Comparison of ENCODE assay signal across 15 mouse cellular contexts in genomic region chr8:70644065-70644464, GRCm38 (mm10). TPM values are rescaled to one million over a fixed set of nuclear protein-coding genes. Genes with fewer than 3 reads are reported as not detected.
DNase-seq lines count a peak whose midpoint lies in the region; ATAC-seq and TF ChIP-seq lines count a peak whose summit lies in the region.
"Had no signal": no experiment of that assay in that cellular context is flagged by ENCODE, and none has a peak within 500 bp of the region (broad histone marks: within the 10 kb centered on the region; RNA-seq: fewer than 3 reads in every experiment).

No protein-coding gene starts in this region.

- 81% methylated on average over 2 of the region's 2 CpGs for WGBS in kidney, embryonic 16.5 days
- 86% methylated on average over 2 of the region's 2 CpGs for WGBS in liver, postnatal 0 days (ENCODE audit: insufficient replicate concordance)
- 73% methylated on average over 2 of the region's 2 CpGs for WGBS in forebrain, embryonic 16.5 days
- 85% methylated on average over 2 of the region's 2 CpGs for WGBS in forebrain, embryonic 11.5 days

- H3K9ac ChIP-seq in kidney, embryonic 16.5 days (replicated peaks; ENCODE audit: low read length), result no peak overlapping the region
- H3K9ac ChIP-seq in liver, postnatal 0 days (replicated peaks), result no peak overlapping the region
- H3K9ac ChIP-seq in forebrain, embryonic 16.5 days (replicated peaks; ENCODE audit: low read depth, low read length), result no peak overlapping the region
- no peak overlapping the region for H3K9ac ChIP-seq in forebrain, embryonic 11.5 days (ENCODE audit: low read length)
- H3K9ac ChIP-seq: stomach, embryonic 15.5 days had no signal

- peaks cover 1% of the 10 kb centered on the region; the same call in 1 of the 2 replicates for H3K36me3 ChIP-seq in kidney, embryonic 16.5 days (ENCODE audit: insufficient read depth, low read length)
- H3K36me3 ChIP-seq in G1E (replicated peaks), result peaks cover 9% of the 10 kb centered on the region
- H3K36me3 ChIP-seq in liver, postnatal 0 days (replicated peaks; ENCODE audit: insufficient read depth, low read length), result no peaks in the 10 kb centered on the region
- no peaks in the 10 kb centered on the region for H3K36me3 ChIP-seq in forebrain, embryonic 16.5 days (ENCODE audit: control insufficient read depth, insufficient read depth)
- no peaks in the 10 kb centered on the region; the same call in 1 of the 2 replicates for H3K36me3 ChIP-seq in forebrain, embryonic 11.5 days (ENCODE audit: control insufficient read depth, insufficient read depth, low read length)
- H3K36me3 ChIP-seq: stomach, embryonic 15.5 days had no signal

- no peak for TF ChIP-seq EP300 in liver, postnatal 0 days (IDR thresholded peaks at IDR 0.05; ENCODE audit: low read depth)

- intact Hi-C loops in left cerebral cortex, postnatal 14 days (cut with DNase I), result no loop called here

- no peak overlapping the region for H3K27ac ChIP-seq in kidney, embryonic 16.5 days (ENCODE audit: low read length)
- H3K27ac ChIP-seq in liver, postnatal 0 days (ENCODE audit: low read depth), result no peak overlapping the region
- H3K27ac ChIP-seq in forebrain, embryonic 16.5 days (ENCODE audit: low read length), result no peak overlapping the region
- no peak overlapping the region for H3K27ac ChIP-seq in forebrain, embryonic 11.5 days (ENCODE audit: low read depth, low read length)
- H3K27ac ChIP-seq: embryonic facial prominence, embryonic 10.5 days; hindbrain, embryonic 10.5 days; stomach, embryonic 15.5 days had no signal

- no peak overlapping the region for H3K4me2 ChIP-seq in kidney, embryonic 16.5 days (replicated peaks; ENCODE audit: low read depth, low read length)
- no peak overlapping the region for H3K4me2 ChIP-seq in liver, postnatal 0 days (ENCODE audit: low read depth, low read length)
- no peak overlapping the region for H3K4me2 ChIP-seq in forebrain, embryonic 16.5 days (ENCODE audit: low read length)
- no peak overlapping the region for H3K4me2 ChIP-seq in forebrain, embryonic 11.5 days (ENCODE audit: low read depth, low read length, severe bottlenecking)
- H3K4me2 ChIP-seq: stomach, embryonic 15.5 days had no signal

- peak; percentile 47 for DNase-seq in kidney, adult 18-20 months
- DNase-seq in 416B (ENCODE audit: low read depth), result peak; percentile 57
- no peak for DNase-seq in G1E (ENCODE audit: low spot score)
- DNase-seq in liver, postnatal 0 days, result peak; percentile 62
- no peak for DNase-seq in left cerebral cortex, postnatal 14 days (ENCODE audit: low spot score in 2 of 2)
- no peak for DNase-seq in forebrain, embryonic 11.5 days (ENCODE audit: low spot score)

- H3K4me1 ChIP-seq in kidney, embryonic 16.5 days (ENCODE audit: insufficient read depth, low read length), result peaks cover 36% of the 10 kb centered on the region
- H3K4me1 ChIP-seq in G1E (ENCODE audit: insufficient read depth, low read depth, low read length), result peaks cover 22% of the 10 kb centered on the region
- H3K4me1 ChIP-seq in liver, postnatal 0 days (ENCODE audit: insufficient read depth), result peaks cover 37% of the 10 kb centered on the region
- peaks cover 4% of the 10 kb centered on the region; the same call in 1 of the 2 replicates for H3K4me1 ChIP-seq in forebrain, embryonic 16.5 days (replicated peaks; ENCODE audit: control insufficient read depth, insufficient read depth, low read length)
- no peaks in the 10 kb centered on the region for H3K4me1 ChIP-seq in forebrain, embryonic 11.5 days (replicated peaks; ENCODE audit: control insufficient read depth, insufficient read depth, low read length)

- no peaks in the 10 kb centered on the region for H3K9me3 ChIP-seq in kidney, embryonic 16.5 days (ENCODE audit: low read length)
- no peaks in the 10 kb centered on the region for H3K9me3 ChIP-seq in G1E (replicated peaks)
- H3K9me3 ChIP-seq in liver, postnatal 0 days (ENCODE audit: low read length), result no peaks in the 10 kb centered on the region
- no peaks in the 10 kb centered on the region for H3K9me3 ChIP-seq in forebrain, embryonic 16.5 days (ENCODE audit: control insufficient read depth, low read length)
- H3K9me3 ChIP-seq in forebrain, embryonic 11.5 days (ENCODE audit: control insufficient read depth, low read length), result no peaks in the 10 kb centered on the region
- H3K9me3 ChIP-seq: embryonic facial prominence, embryonic 10.5 days; hindbrain, embryonic 10.5 days; megakaryocyte, embryonic 14.5 days; stomach, embryonic 15.5 days had no signal

- no peaks in the 10 kb centered on the region for H3K27me3 ChIP-seq in kidney, embryonic 16.5 days (ENCODE audit: insufficient read depth, low read length)
- H3K27me3 ChIP-seq in G1E (ENCODE audit: insufficient read depth, low read length), result peaks cover 10% of the 10 kb centered on the region; the same call in 1 of the 2 replicates
- no peaks in the 10 kb centered on the region for H3K27me3 ChIP-seq in liver, postnatal 0 days (ENCODE audit: insufficient read depth, low read length)
- no peaks in the 10 kb centered on the region for H3K27me3 ChIP-seq in forebrain, embryonic 16.5 days (replicated peaks; ENCODE audit: control insufficient read depth, insufficient read depth, low read length)
- H3K27me3 ChIP-seq in forebrain, embryonic 11.5 days (ENCODE audit: control insufficient read depth, insufficient read depth, low read length), result no peaks in the 10 kb centered on the region
- H3K27me3 ChIP-seq: megakaryocyte, embryonic 14.5 days; Patski; stomach, embryonic 15.5 days had no signal

- H3K4me3 ChIP-seq in kidney, embryonic 16.5 days (ENCODE audit: low read length), result no peak overlapping the region
- no peak overlapping the region for H3K4me3 ChIP-seq in G1E (ENCODE audit: low read depth, low read length)
- H3K4me3 ChIP-seq in liver, postnatal 0 days (ENCODE audit: low read depth, low read length), result no peak overlapping the region
- H3K4me3 ChIP-seq in forebrain, embryonic 16.5 days (replicated peaks; ENCODE audit: low read length), result no peak overlapping the region
- no peak overlapping the region for H3K4me3 ChIP-seq in forebrain, embryonic 11.5 days (ENCODE audit: low read depth, low read length)
- H3K4me3 ChIP-seq: embryonic facial prominence, embryonic 10.5 days; hindbrain, embryonic 10.5 days; stomach, embryonic 15.5 days had no signal

- no peak for ATAC-seq in kidney, embryonic 16.5 days (ENCODE audit: low FRiP score, low TSS enrichment)
- ATAC-seq in G1E (ENCODE audit: extremely low read depth, insufficient number of reproducible peaks, low FRiP score, poor library complexity, severe bottlenecking), result no peak
- ATAC-seq in liver, postnatal 0 days, result no peak
- ATAC-seq in forebrain, embryonic 16.5 days, result no peak
- ATAC-seq in forebrain, embryonic 11.5 days (replicated peaks; ENCODE audit: low FRiP score), result no peak
- ATAC-seq: Patski had no signal

- TF ChIP-seq CTCF in G1E (IDR thresholded peaks at IDR 0.05; ENCODE audit: low read depth, low read length), result 0 out of 2 replicates have a peak, but pooled peaks have one; percentile 32
- peak; percentile 65 for TF ChIP-seq CTCF in liver, postnatal 0 days (IDR thresholded peaks at IDR 0.05; ENCODE audit: low read depth)

RNA-seq across cellular contexts. Expression of gene Gdf15, which starts 11.8 kb away (rescaled TPM):
- 1.0 and 1.2 TPM in 2 replicates for polyA plus RNA-seq in kidney, embryonic 16.5 days (2015; fragmentation: Nextera tagmentation; extraction: Ambion mirVana)
- total RNA-seq in G1E (2014; fragmentation: Nextera tagmentation) (not detected in 2 replicates), G1E (2017) (not detected in 2 replicates)
- polyA plus RNA-seq in G1E (2012), result 0.03 and 0.06 TPM in 2 replicates
- polyA plus RNA-seq in liver, postnatal 0 days (2015; fragmentation: Nextera tagmentation; extraction: Ambion mirVana), result 2.1 and 2.3 TPM in 2 replicates
- 0.20 TPM in 1 of 2 replicates, not detected in the other for polyA plus RNA-seq in forebrain, embryonic 16.5 days (2015; fragmentation: Nextera tagmentation; extraction: Ambion mirVana)
- not detected for total RNA-seq in left cerebral cortex, postnatal 14 days (2021)
- not detected in 2 replicates for polyA plus RNA-seq in forebrain, embryonic 11.5 days (2014; fragmentation: Nextera tagmentation; extraction: Ambion mirVana)
- total RNA-seq: left cerebral cortex, adult 8-10 months; neutrophil, adult 5-6 weeks had no signal
- polyA plus RNA-seq: hindbrain, embryonic 10.5 days had no signal

RNA-seq across cellular contexts. Expression of gene Pgpep1, which starts 16.1 kb away (rescaled TPM):
- polyA plus RNA-seq in kidney, embryonic 16.5 days (2015; fragmentation: Nextera tagmentation; extraction: Ambion mirVana), result 88.5 TPM in 2 replicates
- total RNA-seq in G1E (2014; fragmentation: Nextera tagmentation), result 16.6 and 23.1 TPM in 2 replicates
- total RNA-seq in G1E (2017), result 9.4 and 9.5 TPM in 2 replicates
- polyA plus RNA-seq in G1E (2012), result 3.1 and 3.3 TPM in 2 replicates
- 31.0 and 32.2 TPM in 2 replicates for polyA plus RNA-seq in liver, postnatal 0 days (2015; fragmentation: Nextera tagmentation; extraction: Ambion mirVana)
- polyA plus RNA-seq in forebrain, embryonic 16.5 days (2015; fragmentation: Nextera tagmentation; extraction: Ambion mirVana), result 60.3 and 65.7 TPM in 2 replicates
- 10 to 100 TPM; 14.8 to 19.0 TPM for total RNA-seq in left cerebral cortex, postnatal 14 days (2021)
- 70.9 and 73.8 TPM in 2 replicates for polyA plus RNA-seq in forebrain, embryonic 11.5 days (2014; fragmentation: Nextera tagmentation; extraction: Ambion mirVana)

RNA-seq across cellular contexts. Expression of gene Lrrc25, which starts 28.1 kb away (rescaled TPM):
- polyA plus RNA-seq in kidney, embryonic 16.5 days (2015; fragmentation: Nextera tagmentation; extraction: Ambion mirVana), result 1.8 and 1.9 TPM in 2 replicates
- total RNA-seq in G1E (2014; fragmentation: Nextera tagmentation) (1.3 and 2.6 TPM in 2 replicates), G1E (2017) (1.2 and 1.6 TPM in 2 replicates)
- 1.6 and 1.7 TPM in 2 replicates for polyA plus RNA-seq in G1E (2012)
- polyA plus RNA-seq in liver, postnatal 0 days (2015; fragmentation: Nextera tagmentation; extraction: Ambion mirVana), result 9.8 and 10.4 TPM in 2 replicates
- polyA plus RNA-seq in forebrain, embryonic 16.5 days (2015; fragmentation: Nextera tagmentation; extraction: Ambion mirVana), result 0.61 and 1.1 TPM in 2 replicates
- under 1 TPM; 0.90 to 0.97 TPM for total RNA-seq in left cerebral cortex, postnatal 14 days (2021)
- polyA plus RNA-seq in forebrain, embryonic 11.5 days (2014; fragmentation: Nextera tagmentation; extraction: Ambion mirVana), result 1.2 and 1.4 TPM in 2 replicates

RNA-seq across cellular contexts. Expression of gene Lsm4, which starts 29.0 kb away (rescaled TPM):
- 272 and 281 TPM in 2 replicates for polyA plus RNA-seq in kidney, embryonic 16.5 days (2015; fragmentation: Nextera tagmentation; extraction: Ambion mirVana)
- total RNA-seq in G1E (2014; fragmentation: Nextera tagmentation) (94.1 and 95.7 TPM in 2 replicates), G1E (2017) (151 and 174 TPM in 2 replicates)
- 889 and 1,166 TPM in 2 replicates for polyA plus RNA-seq in G1E (2012)
- polyA plus RNA-seq in liver, postnatal 0 days (2015; fragmentation: Nextera tagmentation; extraction: Ambion mirVana), result 98.5 and 103 TPM in 2 replicates
- polyA plus RNA-seq in forebrain, embryonic 16.5 days (2015; fragmentation: Nextera tagmentation; extraction: Ambion mirVana), result 166 and 168 TPM in 2 replicates
- 10 to 100 TPM; 64.3 to 69.7 TPM for total RNA-seq in left cerebral cortex, postnatal 14 days (2021)
- 318 and 346 TPM in 2 replicates for polyA plus RNA-seq in forebrain, embryonic 11.5 days (2014; fragmentation: Nextera tagmentation; extraction: Ambion mirVana)

RNA-seq across cellular contexts. Expression of gene Ssbp4, which starts 35.4 kb away (rescaled TPM):
- polyA plus RNA-seq in kidney, embryonic 16.5 days (2015; fragmentation: Nextera tagmentation; extraction: Ambion mirVana), result 133 and 149 TPM in 2 replicates
- total RNA-seq in G1E (2014; fragmentation: Nextera tagmentation) (21.7 and 31.0 TPM in 2 replicates), G1E (2017) (51.7 and 114 TPM in 2 replicates)
- 606 and 1,025 TPM in 2 replicates for polyA plus RNA-seq in G1E (2012)
- 32.5 and 35.4 TPM in 2 replicates for polyA plus RNA-seq in liver, postnatal 0 days (2015; fragmentation: Nextera tagmentation; extraction: Ambion mirVana)
- polyA plus RNA-seq in forebrain, embryonic 16.5 days (2015; fragmentation: Nextera tagmentation; extraction: Ambion mirVana), result 100 and 121 TPM in 2 replicates
- total RNA-seq in left cerebral cortex, postnatal 14 days (2021), result 100 to 1,000 TPM; 270 to 302 TPM
- polyA plus RNA-seq in forebrain, embryonic 11.5 days (2014; fragmentation: Nextera tagmentation; extraction: Ambion mirVana), result 113 and 127 TPM in 2 replicates

Comparison
In these comparisons a context has a peak if more than half of its experiments do, and no peak if none do; other contexts are left out.
1. DNase-seq: peak in kidney, adult 18-20 months (single experiment), 416B (single experiment) and liver, postnatal 0 days (single experiment); none in G1E (single experiment), left cerebral cortex, postnatal 14 days (0 of 2) and forebrain, embryonic 11.5 days (single experiment).